Mouse (Mus musculus) WW6 (cell line): Measurements from ENCODE around the gene Aadacl3.

Experiments
- DNase-seq: peaks from one replicate; pipeline ENCODE4 v3.0.0-alpha.2; 2013; ENCODE audit warnings: low read depth, low spot score

Gene Aadacl3

DNA sequence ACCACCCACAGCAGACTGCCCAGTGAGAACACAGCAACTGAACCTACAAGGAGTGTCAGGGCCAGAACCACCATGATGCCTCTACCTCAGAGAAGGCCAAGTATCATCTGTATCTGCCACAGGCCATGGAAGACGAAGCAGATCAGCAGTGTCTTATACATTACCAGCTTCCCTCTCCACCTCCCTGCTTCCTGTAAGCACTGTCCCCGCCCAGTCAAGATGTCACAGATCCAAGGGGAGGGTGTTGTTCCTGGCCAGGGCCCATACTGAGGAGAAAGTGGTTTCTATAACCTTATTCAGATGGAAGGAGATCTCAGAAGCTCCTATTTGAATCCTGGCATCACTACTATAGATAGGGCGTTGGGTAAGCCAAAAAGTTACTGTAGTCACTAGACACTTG lies at the start of gene Aadacl3:
Gene Aadacl3, minus strand, starts transcription at position 101 of the 400 bp plus-strand sequence.
- no peak for DNase-seq

DNA sequence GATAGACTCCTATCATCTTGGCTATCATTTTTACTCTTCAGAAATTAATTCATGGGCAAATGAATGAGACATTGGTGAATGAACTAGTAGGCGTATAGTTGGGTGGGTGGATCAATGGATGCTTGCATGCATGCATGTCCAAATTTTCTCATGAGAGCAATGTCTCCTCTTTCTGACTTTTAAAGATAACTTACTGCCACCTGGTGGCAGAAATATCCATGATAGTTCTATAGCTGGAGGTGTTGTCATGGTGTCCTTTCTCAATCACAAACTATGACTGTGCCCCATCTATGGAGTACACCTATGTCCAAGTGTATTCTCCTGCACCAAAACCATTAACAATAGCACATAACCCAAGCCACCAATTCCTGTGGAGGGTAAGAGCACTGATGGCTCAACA lies 43.0 kb upstream of the Aadacl3 start:
- DNase-seq: no peak

DNA sequence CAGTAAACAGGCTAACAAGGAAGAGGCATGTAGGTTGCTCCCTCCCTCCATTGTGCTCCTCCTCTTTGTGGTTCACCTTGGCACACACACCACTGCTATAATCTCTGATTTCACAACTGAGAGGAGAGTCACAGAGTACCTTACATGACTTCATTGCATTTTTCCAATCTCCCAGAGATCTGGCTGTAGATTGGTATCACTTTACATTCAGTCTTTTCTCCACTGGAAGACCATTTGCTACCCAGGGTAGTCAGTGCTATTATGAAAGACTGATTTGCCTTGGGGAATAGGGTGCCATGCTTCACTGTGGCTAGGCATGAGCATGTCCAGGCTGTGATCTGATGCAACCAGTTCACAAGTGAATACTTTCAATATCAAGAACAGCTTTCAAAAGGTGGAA lies 29.8 kb upstream of the Aadacl3 start:
- no peak for DNase-seq

DNA sequence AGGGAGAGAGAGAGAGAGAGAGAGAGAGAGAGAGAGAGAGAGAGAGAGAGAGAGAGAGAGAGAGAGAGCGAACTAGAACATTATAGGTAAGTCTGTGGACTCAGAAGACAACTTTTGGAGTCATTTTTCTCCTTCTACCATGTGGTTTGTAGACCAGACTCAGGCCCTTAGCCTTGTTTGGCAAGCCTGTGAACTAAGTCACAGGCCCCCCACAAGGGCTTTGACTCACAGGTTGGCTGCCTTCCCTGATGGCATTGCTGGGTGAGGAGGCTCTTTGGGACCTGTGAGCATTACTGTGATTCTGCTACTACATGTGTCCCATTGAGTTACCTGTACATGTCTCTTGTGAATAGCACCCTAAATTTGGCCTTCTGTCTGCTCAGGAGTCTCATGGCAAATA lies 4.5 kb upstream of the Aadacl3 start:
- DNase-seq: no peak

DNA sequence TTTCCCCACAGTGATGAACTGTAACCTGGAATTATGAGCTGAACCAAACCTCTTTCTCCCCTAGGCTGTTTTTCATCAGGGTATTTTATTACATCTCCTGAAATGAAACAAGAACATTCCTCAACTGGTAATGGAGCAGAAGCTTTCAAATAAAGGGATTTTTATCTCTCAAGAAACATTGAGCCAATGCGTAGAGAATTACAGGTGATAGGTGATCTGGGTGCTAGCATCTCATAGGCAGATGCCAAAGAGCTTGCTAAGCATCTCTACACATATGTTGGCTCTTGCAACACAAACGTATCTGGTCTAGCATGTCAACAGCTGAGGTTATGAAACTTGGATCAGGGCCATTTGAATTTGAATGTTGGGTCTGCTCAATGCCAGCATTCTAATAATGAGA lies 1.6 kb upstream of the Aadacl3 start:
- no peak for DNase-seq

DNA sequence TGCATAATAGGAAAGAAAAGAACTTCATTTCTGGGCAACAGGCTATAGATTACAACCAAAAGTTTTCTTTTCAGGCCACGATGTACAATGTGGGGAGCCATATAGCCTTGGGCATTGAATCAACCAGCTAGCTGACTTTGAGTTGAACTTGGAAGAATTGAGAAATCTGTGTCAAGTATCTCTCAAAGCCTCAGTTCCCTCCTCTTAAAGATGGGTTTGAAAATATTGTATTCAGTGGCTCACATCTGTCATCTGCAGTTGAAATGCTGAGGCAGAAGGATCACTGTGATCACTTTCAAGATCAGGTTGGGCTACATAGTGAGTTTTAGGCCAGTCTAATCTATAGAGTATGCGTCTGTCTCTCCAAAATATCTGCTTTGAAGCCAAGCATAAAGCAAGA lies 10.3 kb downstream of the Aadacl3 start, which contains the start of gene Gm9944:
Gene Gm9944, minus strand, starts transcription at position 101 of the 400 bp plus-strand sequence.
- DNase-seq: no peak

DNA sequence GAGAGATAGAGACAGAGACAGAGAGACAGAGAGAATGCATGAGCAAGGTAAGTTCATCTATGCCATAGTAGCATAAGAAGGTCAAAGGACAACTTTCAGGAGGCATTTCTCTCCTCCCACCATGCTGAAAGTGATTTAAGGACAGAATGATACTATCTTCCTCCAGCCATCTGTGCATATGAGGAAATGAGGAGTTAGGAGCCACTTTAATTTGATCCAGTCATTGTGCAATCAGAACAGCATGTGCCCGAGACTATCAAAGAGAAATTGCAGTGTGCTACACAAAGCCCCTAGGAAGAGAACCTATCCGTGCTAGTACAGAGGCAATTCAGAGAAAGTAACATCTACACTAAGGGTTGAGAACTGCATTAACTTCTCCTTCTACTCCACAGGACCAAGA lies 15.0 kb downstream of the Aadacl3 start:
- no peak for DNase-seq

DNA sequence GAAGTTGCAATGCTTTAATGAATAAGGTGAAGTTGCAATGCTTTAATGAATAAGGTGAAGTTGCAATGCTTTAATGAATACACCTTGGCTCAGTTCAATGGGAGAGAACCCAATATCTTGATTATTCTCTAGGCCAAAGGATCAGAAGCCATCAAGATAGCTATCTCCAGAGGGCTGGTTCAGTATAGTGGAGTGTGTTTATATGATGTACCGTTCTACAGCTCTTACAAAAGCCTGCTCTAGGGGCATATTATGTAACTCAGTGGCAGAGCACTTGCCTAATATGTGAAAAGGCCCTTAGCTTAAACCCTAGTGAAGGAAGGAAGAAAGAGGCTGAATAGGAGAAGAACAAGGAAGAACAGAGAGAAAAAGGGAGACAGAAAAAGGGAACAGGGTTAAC lies 22.0 kb downstream of the Aadacl3 start:
- DNase-seq: no peak

DNA sequence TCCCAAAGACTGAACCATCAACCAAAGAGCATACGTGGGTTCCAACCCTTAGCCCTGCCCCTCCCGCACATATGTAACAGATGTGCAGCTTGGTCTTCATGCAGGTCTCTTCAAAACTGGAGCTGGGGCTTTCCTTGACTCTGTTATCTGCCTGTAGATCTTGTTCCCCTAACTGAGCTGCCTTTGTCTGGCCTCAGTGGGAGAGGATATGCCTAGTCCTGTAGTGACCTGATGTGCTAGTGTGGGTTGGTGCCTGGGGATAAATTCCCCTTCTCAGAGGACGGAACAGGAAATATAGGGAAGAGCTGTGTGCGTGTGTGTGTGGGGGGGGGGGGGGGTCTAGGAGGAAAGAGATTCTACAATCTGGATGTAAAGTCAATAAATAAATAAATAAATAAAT lies 22.5 kb downstream of the Aadacl3 start:
- no peak for DNase-seq

DNA sequence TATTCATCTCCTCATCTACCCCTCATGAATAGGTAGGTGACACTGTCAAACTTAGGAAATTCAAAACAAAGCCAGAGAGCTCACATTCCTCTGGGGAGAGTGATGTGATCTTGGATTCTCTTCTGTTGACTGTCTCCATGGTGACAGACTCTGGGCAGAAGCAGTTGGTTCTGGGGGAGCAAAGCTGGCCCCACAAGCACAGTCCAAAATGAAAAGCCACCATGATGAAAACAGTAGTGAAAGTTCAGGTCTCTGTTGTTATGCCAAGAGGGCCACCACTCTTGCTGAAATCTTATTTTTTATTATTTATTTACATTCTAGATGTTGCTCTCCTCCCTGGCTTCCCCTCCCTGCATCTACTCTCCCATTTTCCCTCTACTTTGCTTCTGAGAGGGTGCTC lies 24.9 kb downstream of the Aadacl3 start, which contains the start of gene 1700012P22Rik:
Gene 1700012P22Rik, minus strand, starts transcription at position 101 of the 400 bp plus-strand sequence.
- no peak for DNase-seq

DNA sequence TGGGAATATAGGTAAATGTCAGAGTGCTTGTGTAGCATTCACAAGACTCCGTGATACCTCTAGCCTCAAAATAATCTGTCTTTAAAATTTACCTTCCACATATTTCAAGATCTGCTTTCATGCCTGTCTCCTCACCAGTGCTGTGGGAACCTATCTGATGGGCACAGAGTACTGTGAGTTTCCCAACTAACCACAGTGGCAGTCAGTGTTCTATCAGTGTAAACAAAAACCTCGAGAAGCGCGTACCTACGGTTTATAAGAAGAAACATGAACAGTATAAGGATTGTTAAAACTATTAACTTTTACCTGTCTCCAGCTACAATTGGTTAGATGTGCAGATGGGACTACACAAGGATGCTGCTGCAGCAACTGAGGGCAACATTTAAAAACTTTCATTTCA lies 30.3 kb downstream of the Aadacl3 start:
- DNase-seq: no peak

DNA sequence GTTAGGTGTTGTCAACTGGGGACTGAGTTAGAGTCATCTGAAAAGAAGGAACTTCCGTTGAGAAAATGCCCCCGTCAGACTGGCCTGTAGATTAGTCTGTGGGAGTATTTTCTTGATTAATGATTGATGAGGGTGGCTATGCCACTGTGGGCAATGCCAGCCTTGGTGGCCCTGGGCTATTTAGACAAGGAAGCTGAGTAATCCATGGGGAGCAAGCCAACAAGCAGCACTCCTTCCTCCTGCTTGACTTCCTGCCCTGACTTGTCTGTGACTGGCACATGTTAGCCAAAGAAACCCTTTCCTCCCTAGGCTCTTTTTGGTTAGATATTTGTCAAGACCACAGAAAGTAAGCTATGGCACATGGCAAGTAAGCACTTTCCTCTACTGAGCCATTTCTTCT lies 32.8 kb downstream of the Aadacl3 start:
- no peak for DNase-seq

DNA sequence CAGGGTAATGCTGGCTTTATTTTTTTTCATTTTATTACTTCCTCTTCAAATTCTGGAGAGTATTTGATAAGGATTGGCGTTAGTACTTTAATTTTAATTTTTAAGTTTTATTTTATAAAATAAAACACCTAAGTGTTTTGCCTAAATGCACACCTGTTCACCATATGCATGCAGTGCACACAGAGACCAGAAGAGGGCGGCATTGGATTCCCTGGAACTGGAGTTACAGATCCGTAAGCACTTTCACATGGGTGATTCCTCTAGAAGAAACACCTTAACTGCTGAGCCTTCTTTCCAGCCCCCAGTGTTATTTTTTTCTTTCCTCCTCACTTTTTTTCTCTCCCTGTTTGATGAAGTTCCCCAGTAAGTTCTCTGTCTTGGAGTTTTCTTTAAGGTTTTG lies 34.7 kb downstream of the Aadacl3 start:
- no peak for DNase-seq

DNA sequence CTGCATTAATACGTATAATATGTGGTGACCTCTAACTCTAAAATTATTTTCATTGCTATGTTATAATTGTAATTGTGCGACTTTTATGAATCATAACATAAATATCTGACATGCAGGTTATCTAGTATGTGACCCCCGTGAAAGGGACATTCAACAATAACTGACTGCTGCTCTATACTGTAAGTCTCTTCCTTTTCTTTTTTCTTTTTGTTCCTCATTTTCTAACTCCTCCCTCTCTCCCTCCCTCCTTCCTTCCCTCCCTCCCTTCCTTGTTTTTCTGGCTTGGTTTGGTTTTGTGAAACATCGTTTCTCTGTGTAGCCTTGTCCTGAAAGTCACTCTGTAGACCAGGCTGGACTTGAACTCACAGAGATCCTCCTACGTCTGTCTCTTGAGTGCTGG lies 39.0 kb downstream of the Aadacl3 start:
- no peak for DNase-seq

DNA sequence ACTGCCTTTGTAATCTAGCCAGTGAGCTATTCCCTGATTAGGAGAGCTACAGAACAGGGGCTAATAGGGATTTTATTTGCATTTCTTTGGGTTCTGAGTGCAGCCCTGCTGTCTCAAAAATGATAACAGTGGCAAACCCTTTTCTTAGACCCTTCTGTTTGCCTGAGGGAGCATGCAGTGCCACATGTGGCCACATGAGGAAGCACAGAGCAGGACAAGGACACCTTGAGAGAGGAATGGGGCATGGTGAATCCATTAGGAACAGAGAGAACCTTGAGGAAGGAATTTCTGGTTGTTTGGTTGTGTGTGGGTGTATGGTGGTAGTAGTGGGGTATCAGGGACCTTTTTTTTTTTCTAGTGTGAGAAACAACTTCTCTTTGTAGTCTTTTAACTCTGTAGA lies 42.9 kb downstream of the Aadacl3 start:
- no peak for DNase-seq

DNA sequence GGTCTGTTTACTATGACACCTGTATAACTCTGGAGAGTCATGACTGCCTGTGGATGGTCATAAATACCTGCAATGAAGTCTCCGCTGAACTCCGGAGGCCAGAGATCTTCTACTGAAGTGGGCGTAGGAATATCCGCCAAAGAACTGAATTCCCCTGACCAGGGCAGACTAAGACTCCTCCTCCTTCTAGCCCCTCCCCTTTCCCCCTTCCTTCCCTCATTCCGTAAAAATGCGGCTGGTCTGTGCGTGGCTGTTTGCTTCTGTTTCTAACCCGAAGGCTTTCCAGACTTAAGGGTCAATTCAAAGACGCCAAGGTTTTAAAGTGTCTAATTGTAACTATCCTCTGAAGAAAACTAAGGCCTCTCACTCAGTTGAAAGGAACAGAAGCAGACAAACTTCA lies 55.3 kb downstream of the Aadacl3 start, which contains the start of gene Pramef12:
Gene Pramef12, minus strand, starts transcription at position 175 of the 400 bp plus-strand sequence.
- no peak for DNase-seq

DNA sequence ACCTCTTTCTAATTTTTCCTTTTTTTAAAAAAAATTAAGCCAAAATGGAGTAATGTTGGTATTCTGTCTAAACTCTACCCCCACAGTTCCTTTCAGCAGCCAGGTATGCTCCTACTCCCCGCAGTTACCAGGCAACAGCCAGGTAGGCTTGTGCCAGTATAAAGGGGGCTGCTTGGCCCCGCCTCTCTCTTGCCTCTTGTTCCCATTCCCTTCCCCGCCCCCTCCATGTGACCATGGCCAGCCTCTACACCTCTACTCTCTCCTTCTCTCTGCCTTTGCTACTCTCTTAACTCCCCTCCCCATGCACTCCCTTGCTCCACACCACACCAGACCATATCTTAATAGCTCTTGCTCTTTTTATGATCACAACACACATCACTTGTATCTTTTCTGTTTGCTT lies 57.3 kb downstream of the Aadacl3 start:
- no peak for DNase-seq

DNA sequence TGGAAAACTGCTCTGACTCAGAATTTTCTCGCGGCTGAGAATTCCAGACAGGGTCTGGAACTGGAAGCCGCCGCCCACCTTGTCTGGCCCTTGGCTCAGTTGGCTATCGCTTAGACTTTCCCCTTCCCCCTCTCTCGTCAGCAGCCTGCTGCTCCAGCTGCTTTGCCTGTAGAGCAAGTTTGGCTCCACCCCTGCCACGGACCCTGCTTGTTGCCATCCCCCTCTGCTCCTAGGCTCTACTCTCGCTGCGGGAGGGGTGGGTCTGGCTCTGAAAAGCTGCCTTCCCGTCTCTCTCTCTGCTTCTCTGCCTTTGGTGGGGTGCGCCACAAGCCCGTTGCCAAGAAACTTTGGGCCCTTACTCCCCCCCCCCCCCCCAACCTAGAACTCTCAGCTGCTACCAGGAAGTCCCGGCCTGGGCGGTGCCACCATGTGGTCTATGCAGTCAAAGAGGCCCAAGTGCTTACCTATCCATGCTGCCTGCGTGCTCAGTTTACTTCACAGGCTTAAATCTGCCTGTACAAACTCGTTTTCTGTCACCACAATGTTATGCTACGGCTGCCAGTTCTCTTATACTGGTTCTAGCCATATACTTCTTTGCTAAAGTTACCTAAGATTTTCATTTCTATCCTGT lies 59.0 kb downstream of the Aadacl3 start:
- DNase-seq: peak; percentile 78
